Mouse (Mus musculus) ES-CJ7 (cell line): ENCODE measurements around the gene Hist1h4d.

Source experiments
- DNase-seq: peaks from one replicate; pipeline ENCODE4 v3.0.0; 2011; ENCODE audit warnings: low read depth, low spot score

Gene Hist1h4d

DNA sequence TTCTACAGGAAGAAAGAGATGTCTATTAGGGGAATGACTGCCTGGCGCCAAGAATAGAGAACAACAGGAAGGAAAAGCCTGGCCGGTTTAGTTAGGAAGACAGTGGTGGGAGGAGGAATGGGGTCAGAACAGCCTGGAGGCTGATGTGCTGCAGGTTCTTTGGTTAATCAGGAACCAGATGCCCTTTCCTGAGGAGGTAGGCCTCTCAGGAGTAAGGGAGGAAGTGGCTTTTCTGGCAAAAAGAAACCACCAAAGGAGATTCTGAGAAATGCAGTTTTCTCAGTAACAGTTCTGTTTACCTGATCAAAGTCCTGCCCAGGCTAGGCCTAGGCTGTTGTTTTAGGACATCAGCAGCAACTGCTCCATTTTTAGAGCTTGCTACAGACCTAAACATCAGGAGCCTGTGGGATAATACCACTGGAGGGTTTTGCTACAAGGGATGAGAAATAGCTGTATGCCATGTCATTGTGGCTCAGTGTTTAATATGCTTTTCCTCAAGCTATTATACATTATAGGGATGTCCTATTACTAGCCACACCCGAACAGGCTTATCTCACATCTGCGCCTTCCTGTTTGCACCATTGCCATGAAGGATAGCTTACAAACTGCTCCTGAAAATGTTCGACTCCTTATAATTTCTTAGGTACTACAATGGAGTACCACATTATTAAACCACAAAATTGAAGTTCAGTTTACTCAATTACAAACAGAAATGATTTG lies 11.8 kb downstream of the Hist1h4d start:
- DNase-seq: no peak

DNA sequence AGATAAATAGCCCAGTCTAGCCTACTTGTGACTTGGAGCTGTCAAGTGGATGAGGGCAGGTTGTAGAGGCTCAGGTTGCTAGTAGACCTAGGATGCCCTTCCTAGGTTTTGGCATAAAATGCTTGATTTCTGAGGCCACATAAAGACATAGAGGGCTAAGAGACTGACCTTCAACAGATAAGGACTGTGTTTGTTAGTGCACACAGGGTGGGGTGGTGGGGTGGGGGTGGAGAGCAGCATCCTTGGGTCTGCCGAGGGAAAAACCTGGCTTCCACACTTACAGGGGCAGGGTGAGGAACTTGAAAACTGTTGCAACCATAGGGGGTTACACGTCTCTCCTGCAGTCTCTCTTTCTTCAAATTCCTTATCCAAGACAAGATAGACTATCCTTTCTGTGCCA lies 13.8 kb downstream of the Hist1h4d start:
- peak; percentile 38 for DNase-seq

DNA sequence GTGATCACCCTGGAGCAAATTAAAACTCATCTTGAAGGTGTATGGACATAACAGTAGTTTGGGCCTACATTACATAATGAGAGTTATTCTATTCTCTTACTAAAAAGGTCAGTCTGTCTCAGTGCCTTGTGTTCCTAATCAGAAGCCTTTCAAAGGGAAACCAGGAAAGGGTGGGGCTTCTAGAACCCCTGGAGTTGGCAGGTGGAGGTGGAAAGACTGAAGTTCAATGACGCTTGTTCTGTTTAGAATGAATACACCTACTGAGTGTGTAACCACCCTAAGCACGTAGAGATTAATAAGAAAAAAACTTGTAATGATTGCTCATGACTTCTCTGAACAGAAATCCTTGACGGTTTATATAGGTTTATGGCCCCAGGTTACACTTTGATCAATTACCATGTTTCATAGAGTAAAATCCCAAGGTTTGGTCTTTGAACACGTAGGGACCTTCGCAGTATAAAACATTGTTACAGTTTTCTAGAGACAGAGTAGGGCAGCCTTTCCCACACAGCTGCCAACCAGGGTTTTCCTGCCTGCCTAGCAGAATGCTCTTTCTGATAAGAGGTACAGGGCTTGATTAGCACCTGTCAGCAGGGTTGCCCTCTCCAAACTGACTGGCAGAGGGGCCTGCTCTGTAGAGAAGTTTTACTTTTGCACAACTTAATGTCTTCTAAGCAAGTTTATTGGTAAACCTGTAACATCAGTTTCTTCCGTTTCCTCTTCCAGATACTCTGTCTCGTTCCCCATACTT lies 14.4 kb downstream of the Hist1h4d start:
- peak; percentile 77 for DNase-seq

DNA sequence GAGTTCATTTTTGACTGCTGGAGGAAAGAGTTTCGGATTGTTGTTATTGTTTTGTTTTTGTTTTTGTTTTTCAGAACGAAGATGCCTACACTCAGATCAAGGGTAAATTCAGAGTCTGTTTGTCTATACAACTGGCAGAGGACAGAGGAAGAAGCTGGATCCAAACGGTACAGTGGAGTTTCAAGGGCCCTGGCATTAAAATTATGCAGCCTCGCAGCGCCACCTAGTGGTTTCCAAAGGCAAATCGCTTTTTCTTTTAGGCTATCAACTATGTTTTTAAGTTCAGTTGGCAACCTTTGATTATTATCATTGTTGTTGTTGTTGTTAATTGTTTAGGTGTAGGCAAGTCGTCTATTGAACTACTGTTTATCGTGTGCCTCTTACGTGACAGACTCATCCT lies 16.6 kb downstream of the Hist1h4d start:
- peak; percentile 79 for DNase-seq

DNA sequence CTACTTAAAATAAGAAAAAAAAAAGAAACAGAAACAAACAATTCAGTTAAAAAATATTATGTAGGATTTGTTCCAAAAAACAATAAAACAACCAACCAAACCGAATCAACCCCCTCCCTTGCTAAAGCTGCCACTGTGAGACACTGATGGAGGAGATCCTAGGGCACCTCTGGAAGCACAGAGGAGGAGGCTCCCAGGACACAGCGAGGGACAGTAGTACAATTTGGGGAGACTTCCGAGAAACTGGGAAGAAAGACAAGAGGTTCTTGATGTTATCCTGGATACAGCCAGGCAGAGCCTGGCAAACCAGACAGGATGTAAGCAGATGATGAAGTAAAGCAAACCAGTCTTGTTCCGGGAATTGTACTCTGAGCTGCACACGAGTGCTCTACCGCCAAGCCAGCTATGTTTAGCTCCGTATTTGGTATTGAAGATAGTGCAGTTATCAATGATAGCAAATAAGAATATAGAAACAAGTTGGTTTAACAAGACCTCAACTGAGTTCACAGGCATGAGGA lies 21.8 kb downstream of the Hist1h4d start:
- DNase-seq: no peak

DNA sequence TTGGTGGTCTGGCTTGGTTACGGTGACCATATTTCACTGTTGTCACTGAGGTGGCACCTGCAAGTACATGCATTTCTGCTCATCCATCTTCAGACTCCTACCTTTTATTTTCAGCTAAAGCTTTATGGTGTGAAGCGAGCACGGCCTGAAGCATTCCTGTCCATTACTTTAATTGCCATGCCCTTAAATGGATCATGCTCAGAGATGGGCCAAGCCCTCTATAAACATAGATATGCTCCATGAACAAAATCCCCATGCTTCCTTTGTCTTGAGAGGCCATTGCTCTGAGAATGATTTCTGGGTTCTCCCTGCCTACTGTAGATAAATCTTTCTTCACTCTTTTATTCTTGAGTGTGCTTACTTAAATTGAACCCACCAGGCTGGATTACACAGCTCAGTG lies 23.1 kb downstream of the Hist1h4d start:
- no peak for DNase-seq

DNA sequence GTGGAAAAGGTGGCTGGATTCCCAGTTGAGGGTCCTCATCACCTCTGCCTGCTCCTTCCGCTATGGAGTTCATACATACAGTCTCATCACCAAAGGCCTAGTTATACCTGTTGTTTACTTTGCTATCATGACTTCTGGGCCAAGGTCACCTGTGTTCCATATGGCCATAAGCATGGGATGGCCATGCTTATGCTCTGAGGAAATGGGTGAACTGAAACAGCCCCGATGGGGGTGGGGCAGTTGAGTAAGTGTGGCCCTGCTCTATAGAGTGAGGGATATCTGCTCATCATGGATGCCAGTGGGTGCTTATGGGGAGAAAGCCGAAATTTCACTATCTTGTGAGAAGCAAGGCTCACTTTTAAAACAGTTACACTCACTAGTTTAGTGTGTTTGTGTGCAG lies 23.7 kb downstream of the Hist1h4d start:
- no peak for DNase-seq

DNA sequence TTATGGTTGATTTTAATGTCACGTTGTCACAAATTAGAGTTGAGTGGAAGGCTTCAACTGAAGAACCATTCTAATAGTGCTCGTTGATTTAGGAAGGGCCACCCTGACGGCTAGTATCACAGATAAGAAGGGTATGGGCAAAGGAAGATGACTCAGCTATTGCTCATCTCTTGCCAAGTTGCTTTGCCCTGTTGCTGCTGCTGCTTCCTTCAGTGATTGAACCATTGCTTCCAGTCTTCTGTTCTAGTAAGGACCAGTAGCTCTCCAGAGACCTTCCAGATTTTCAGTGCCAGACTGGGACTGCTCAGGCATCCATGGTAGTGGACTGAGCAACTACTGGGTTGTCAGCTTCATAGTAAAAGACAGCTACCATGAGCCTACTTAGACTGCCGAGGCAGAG lies 27.8 kb downstream of the Hist1h4d start:
- no peak for DNase-seq

DNA sequence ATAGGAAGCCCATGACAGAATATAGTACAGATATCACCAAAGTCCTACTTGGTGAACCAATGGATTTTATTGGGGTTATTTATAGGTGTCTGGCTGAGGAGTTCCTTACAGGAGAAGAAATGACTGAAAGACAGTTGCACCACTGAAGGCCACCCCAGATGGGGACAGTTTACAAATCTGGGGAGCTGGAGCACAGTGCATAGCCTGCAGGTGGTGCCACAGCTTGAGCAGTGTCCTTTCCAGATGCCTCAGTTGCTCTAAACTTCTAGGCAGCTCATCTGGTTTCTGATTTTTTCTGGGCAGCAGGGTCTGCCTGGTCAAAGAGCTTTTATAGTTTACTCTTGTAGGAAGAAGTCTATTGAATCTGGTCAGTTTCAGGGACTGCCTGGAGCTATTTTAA lies 28.4 kb downstream of the Hist1h4d start:
- no peak for DNase-seq

DNA sequence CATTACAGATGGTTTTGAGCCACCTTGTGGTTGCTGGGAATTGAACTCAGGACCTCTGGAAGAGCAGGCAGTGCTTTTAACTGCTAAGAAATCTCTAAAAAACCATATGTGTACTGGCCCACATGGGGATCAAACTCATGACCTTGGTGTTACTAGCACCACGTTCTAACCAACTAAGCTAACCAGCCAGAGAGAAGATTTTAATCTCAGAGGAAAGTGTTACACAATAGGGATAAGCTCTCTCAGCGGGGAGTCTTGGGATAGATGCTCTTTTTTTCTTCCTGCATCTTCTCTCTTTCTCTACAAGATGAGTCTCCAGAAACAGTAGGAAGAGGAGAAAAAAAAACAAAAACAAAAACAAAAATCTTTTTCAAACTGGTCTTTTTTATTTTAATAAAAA lies 29.0 kb downstream of the Hist1h4d start:
- peak; percentile 29 for DNase-seq

DNA sequence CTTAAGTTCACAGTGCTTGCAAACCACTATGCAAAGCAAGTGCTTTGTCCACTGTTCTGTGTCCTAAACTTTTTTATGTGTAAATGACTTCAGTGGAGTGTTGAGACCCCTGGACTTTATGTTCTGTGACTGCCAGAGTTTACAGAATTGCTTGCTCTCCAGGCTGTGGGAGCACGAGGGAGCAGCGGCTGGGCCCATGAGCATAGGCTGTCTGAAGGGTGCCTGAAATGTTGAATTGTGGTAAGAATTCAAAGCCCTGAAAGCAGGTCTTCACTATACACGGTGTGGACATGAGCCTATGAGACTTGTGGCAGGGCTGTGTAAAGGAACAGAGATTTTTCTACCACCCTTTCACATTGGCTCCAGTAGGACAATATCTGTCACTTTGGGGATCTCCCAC lies 30.2 kb downstream of the Hist1h4d start:
- no peak for DNase-seq

DNA sequence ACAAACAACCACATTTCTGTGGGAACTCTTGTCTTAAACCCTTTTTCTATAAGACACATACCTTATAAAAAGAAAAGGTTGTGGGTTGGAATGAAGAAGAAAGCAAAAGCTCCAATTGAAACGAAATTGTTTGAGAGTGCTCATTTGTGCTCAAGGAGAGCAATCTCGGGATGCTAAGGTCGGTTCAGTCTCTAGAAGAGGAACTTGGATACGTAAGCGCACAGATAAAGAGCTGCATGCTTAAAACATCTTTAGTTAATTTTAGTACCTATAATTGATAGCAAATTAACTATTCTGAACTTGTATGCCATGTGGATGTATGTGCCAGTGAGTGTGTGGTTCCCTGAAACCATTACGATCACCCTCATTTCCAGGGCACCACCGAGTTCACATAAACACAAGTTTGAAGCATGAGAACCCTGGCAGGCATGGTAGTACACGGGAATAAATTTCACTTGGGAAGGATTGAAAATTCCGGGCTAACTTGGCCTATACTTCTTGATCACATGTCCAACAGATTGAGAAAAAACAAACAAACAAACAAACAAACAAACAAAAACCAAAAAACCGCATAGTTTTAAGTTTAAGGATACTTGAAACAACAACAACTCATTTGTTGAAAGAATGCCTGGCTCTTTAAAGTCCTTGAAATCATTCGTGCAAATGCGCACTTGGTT lies 38.8 kb downstream of the Hist1h4d start:
- no peak for DNase-seq

DNA sequence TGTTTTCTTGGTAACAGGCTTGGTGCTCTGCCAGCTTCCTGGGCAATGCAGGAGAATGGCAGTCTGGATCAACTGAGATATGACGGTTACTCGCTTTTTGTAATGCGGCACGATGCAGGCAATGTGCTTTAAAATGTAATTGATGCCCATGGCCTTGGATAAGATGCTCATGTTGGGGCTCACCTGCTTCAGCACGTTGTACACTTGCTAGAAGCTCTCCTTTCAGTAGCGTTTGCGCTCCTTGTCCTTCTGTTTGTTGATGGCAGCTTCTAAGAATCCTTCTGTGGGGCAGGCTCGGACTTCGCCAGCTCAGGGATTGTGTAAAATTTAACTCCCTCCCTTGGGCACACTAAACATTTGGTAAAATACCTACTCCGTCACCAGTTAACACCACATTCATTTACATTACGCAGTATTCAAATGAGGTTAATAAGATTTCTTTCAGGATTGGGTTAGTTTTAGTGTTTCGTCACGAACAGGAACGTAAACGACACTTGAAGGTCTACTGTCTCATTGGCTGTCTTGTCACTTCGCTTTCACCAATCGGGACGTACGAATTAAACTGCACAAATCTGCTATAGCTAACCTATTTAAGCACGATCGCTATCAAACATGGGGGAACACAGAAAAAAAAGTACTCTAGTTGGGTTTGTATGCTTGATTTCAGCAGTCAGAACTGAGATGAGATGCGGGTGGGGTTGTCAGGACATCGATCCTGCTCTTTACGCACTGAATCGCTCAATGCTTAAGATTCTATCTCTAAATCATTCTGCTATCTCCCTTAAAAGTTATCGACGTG lies 39.5 kb downstream of the Hist1h4d start, which contains the start of gene Hist1h2be:
TSS of gene Hist1h2be (minus strand) at position 392 of the 799 bp plus-strand sequence.
- DNase-seq: peak; percentile 97

DNA sequence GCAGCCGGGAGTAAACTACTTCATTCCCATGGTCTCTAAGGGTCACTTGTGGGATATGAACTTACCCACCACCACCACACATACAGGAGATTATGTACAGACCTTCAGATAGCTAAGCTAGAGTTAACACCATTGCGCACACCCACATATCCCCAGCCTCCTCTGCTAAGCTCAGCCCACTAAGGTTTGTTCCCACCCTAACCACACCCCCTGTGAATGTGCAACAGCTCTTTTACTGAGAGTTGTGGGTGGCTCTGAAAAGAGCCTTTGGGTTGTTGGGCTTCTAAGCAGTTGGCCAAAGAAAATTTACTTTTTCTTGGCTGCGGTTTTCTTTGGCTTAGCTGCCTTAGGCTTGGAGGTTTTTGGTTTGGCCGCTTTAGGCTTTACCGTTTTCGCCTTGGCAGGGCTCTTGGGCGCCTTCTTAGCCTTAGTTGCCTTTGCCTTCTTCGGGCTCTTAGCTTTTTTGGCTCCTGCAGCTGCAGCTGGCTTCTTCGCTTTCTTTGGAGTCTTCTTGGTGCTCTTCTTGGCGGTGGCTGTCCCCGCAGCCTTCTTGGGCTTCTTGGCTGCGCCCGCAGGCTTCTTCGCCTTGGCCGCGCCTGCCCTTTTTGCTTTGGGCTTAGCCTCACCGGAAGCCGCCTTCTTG lies 40.3 kb downstream of the Hist1h4d start:
- DNase-seq: peak; percentile 94

DNA sequence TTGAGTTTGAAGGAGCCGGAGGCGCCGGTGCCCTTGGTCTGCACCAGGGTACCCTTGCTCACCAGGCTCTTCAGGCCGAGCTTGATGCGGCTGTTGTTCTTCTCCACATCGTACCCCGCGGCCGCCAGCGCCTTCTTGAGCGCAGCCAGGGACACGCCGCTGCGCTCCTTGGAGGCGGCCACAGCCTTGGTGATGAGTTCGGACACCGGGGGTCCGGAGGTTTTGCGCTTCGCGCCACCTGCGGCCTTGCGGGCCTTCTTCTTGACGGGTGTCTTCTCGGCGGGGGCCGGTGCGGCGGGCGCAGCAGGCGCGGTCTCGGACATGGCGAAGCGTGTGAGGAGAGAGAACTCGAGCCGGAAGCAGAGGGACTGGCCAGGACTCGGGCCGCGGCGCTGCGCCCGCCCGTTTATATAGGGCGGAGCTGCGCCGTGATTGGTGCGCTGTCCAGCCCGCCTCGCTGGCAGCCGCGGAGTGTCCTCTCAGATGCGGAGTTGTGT lies 40.8 kb downstream of the Hist1h4d start, which contains the start of gene Hist1h1e:
TSS of gene Hist1h1e (minus strand) at position 384 of the 497 bp plus-strand sequence.
- DNase-seq: peak; percentile 75

DNA sequence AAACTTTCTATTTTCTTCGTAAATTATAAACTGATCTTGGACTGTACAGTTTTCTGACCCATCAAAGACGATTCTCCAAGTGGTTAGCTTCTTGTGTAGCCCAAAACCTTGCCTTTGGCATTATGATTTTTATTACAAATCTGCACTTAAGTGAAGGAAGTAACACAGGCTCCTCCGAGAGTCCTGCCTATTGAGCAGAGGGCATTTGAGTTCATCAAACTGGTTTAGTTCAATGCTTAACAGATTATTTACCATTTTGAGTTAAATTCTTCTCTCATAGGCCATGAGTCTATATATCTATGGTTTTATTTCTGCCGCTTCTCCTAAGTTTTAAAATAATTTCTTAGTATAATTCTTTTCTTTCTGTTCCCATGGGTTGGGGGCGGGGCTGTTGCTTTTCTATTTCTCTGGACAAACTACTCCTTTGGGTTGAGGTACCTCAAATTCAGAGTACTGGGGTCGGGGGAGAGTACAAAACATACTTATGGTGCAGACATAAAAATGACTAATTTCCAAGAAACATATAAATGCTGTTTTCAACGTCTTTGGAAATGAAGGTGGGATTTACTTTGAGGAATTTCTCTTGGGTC lies 41.6 kb downstream of the Hist1h4d start:
- DNase-seq: no peak

DNA sequence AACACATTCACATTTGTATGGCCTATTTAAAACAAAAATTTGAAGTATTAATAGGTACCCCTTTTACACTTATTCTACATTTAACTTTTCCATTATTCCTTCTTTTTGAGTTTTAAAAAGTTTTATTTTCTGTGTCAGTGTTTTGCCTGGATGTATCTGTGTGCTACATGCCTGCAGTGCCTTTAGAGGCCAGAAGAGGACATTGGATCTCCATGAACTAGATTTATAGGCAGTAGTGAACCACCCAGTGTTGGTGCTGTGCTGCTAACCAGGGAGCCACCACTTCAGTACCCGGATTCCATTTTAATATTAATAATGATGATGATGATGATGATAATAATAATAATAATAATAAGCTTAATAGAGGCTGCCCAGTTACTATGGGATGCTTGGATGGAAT lies 49.3 kb downstream of the Hist1h4d start:
- DNase-seq: peak; percentile 29
